Mouse (Mus musculus) layer of hippocampus, adult 8-10 months (tissue): Measurements from ENCODE around the gene Sez6. TPM values are rescaled to one million over a fixed set of nuclear protein-coding genes. Genes with fewer than 3 reads are reported as not detected.

Experiments used
- DNase-seq, 2 experiments: peaks; one replicate each; pipeline ENCODE4 v3.0.0; 2022; ENCODE audit warnings: low spot score in 2 of 2
- total RNA-seq, 4 experiments: library from RNA; stranded (reverse); gene quantifications; 2 replicates each; pipeline ENCODE4 v1.2.4; 2022

Sez6 gene
- total RNA-seq, 4 experiments from 2014 or later: 139 to 164 (median 153) TPM

DNA sequence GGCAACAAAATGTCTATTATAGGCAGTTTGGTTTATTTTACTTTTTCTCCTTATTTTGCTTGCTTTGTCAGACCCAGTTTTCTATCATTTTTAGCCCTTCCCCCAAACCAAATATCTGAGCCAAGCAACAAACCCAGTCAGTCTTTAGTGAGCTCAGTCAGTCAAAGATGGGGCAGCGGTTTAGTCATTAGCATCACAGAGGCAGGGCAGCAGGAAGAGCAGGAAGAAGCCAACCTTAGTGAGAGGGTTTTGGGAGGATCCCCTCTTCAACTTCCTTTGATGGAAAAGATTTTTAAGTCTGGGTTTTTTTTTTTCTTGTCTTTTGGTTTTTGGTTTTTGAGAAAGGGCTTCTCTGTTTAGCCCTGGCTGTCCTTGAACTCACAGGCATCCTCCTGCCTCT, 25.9 kb upstream of the Sez6 start:
- no peak for DNase-seq

DNA sequence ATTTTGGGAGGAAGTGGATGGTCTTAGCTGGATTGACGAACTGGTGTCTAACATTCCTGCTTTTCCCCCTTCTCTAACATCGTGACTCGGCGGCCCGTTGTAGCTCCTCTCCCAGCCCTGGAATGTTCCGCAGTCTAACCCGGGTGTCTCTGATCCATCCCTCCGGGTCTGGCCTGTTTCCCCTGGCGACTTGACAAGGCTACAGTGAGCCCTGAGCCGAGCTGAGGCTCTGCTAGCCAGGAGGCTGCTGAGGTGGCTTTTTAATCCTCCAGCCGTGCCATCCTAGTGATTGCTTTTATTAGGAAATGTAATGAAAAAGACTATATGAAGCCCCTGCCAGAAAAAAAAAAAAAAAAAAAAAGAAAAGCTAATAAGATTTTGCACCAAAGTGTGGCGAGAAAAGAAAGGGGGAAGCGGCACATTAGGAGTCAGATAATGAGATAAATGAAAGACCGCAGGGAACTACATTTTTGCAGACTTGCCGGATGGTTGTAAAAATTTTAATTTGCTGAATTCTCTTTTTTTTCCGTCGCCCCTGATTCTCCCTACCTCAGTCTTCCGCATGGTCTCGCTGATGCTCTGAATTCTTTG, 24.4 kb upstream of the Sez6 start:
- no peak for DNase-seq

GRCm38 (mm10) chr11:77906747-77907174, 23.8 kb upstream of the Sez6 start:
- no peak for DNase-seq

DNA sequence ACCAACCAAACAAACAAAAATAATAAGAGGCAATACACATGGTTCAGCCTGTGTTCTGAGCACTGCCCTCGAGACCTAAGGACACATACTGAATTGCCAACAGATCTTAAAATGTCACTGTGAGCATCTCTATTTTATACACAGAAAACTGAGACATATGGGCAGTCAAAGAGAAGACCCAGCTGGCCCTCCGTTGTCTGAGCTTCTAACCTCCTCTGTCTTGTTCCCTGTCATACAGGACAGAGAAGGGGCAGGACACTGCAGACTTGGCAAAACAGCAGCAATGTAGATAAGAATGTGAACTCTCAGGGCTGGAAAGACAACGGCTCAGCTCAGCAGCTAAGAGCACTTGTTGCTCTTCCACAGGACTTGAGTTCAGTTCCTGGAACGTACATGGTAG, 22.1 kb upstream of the Sez6 start:
- DNase-seq: no peak

GRCm38 (mm10) chr11:77909376-77909775, 21.2 kb upstream of the Sez6 start:
- DNase-seq: no peak

DNA sequence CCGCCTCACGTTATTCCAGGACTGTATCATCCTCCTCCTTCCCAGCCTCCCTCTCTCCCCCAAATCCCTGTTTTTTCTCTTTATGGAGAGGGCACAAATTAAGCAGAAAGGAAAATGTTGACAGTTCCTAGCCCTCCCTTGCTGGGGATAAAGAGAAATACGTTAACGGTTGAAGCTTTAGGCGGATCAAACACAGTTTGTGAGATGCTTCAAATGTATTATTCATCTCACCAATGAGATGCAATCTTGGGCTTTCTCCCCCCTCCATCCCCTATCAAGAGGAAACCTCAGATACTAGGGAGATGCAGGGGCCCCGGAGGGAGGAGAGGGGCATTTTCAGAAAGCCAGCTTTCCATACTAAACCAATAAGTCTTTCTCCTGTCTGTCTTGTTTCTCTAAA, 20.8 kb upstream of the Sez6 start:
- DNase-seq: no peak

DNA sequence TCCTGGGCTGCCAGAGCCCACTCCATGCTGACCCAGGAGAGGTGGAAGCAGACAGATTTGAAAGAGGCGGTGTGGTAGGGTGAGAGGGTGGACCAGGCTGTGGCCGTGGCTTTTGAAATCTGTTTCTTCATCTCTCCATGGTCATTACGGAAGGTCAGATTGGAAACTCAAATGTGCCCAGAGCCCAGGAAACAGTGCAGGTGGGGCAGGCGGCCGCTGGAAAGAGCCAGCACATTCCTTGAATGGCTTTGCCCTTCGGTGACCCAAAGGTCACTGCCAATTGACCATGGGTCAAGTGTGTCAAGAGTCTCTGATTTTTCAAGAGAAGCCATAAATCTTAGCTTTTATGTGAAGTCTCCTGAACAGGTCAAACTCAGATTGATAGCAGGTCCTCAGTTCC, 17.1 kb upstream of the Sez6 start:
- DNase-seq: no peak

- no peak for DNase-seq
Observed at GRCm38 (mm10) chr11:77914598-77915260, 15.9 kb upstream of the Sez6 start.

DNA sequence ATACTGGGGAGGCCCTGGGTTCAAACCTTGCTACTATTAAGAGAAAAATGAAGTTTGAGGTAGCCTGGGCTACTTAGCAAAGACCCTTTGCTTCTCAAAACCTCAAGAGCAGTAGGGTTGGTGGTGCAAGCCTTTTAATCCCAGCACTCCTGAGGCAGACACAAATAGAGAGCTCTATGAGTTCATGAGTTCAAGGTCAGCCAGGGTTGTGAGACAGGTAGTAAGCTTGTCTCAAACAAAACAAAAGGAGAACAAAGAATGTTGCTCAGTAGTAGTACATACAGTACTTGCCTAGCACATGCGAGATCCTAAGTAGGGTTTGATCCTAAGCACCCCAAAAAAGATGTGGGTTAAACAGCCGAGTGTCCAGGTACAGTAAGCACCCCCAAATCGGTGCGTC, 13.9 kb upstream of the Sez6 start:
- DNase-seq: no peak

DNA sequence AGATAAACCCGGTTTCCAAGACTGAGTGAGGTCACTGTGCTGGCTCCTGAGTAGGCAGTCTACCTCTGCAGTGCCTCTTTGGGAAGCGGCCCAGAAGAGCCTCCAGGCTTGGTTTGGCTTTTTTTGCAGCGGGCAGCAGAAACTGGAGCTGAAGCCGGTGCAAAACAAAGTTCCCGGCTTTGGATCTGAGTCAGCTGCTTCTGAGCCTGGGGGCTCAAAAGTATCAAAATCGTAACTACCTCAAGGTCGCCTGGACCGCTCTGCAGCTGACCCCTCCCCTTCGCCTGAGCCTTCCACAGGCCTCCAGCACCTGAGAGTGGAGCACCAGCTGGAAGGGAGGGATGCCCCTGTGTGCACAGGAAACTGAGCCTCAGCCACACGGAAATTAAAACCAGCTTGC, 13.4 kb upstream of the Sez6 start:
- no peak for DNase-seq

DNA sequence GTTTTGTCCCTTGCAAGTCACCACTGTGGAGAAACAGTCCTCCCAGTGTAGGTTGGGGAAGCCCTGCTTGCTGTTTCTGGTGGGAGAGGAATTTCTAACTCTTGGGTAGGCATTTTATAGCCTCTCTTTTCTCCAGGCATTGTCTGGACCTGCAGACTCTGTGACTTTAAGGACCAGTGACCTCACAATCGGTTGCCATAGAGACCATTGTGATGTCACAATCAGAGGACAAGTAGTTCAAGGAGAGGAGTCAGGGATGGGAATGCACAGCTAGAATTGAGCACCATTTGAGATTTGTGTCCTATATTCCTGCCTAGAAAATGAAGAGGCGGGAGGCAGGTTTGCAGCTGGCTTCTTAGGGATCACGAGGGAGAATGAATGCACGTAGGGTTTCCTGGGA, 7.3 kb upstream of the Sez6 start:
- DNase-seq: no peak

- DNase-seq: no peak
Observed at GRCm38 (mm10) chr11:77925836-77926657, 4.6 kb upstream of the Sez6 start.

DNA sequence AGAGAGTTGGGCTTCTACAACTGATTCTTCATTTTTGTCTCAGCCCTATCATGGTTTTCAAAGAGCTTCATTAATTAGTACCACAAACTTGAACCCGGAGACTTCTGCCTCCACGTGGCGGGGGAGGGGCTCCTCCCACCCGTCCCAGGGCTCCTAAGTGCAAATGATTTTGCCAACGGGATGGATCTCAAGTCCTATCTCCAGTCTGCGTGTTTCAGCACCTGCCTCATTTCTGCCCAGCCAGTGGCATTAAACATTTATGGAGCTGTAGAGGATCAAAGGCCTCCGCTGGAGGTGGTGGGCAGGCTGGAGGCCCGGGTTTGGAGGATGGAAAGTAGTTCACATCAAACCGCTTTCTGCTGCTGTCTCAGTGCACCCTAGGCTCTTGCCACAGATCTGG, 3.9 kb upstream of the Sez6 start:
- DNase-seq: no peak

- no peak for DNase-seq
Observed at GRCm38 (mm10) chr11:77927837-77928236, 2.8 kb upstream of the Sez6 start.

- no peak for DNase-seq
Observed at GRCm38 (mm10) chr11:77931541-77932433, 1.2 kb downstream of the Sez6 start.

GRCm38 (mm10) chr11:77932576-77932975, 2.0 kb downstream of the Sez6 start:
- no peak for DNase-seq

DNA sequence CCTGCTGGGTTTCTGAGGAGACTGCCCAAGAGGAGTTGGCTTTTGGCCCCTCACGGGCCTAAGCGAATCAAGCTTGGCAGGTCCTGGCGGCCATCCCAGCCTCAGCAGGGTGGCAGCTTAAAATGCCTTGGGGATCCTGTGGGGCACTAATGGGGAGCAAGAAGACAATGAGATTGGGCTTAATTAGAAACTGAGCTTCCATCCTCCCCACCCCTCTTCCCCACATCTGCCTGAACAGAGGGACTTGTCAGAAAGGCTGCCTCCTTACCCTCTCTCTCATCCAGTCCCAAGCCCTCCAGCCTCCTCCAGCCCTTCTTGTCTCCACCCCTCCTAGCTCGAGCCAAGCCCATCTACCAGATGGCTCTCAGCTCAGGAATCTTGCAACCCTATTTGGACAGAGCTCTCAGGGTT, 3.5 kb downstream of the Sez6 start:
- DNase-seq: no peak

GRCm38 (mm10) chr11:77934568-77935311, 4.1 kb downstream of the Sez6 start:
- no peak for DNase-seq

DNA sequence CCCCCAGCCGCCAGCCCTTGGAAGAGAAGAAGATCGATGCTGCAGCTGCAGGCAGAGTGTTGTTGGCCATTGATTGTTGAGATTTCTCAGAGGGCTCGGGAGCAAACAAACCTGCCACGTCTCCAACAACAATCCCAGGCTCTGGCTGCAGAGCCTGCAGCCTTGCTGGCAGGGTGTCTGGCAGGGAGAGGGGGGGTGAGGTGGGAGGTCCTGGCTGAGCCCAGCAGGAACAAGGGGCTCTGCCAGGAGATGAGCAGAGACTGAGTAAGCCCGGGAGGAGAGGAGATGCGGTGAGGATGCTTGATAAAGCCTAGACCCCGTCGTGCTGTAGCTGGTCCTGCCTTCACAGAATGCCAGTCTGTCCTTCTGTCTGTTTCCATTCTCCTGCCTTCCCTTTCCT, 6.2 kb downstream of the Sez6 start:
- no peak for DNase-seq

- no peak for DNase-seq
Observed at GRCm38 (mm10) chr11:77937649-77938410, 7.2 kb downstream of the Sez6 start.
